Comparison of ENCODE assay signal across 13 mouse cellular contexts in the genomic region with DNA sequence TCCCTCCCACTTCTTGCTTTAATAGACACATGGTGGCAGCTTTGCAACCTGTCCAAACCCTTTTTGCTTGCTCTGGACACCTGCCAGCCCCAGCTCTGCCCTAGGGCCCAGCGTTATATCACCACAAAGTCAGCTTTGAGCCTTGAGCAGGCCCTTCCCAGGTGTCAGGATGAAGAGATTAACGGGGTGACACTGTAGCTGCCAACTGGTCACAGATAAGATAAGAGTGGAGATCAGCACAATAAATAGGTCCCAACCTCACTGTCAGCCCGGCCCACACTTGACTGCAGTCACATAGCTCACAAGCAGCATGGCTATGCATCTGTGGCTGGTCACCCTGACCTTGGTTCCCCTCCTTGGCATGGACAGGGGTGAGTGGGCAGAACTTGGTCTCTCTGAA. TPM values are rescaled to one million over a fixed set of nuclear protein-coding genes. Genes with fewer than 3 reads are reported as not detected.
DNase-seq lines count a peak whose midpoint lies in the region; ATAC-seq lines count a peak whose summit lies in the region.
"Had no signal": no experiment of that assay in that cellular context is flagged by ENCODE, and none has a peak within 500 bp of the region (broad histone marks: within the 10 kb centered on the region; RNA-seq: fewer than 3 reads in every experiment).

Spink4 (plus strand) TSS at position 268 of the 400 bp plus-strand sequence.

- no peak within 1 kb of the TSS for H3K4me3 ChIP-seq in liver, embryonic 13.5 days (replicated peaks)
- no peak within 1 kb of the TSS for H3K4me3 ChIP-seq in forebrain, embryonic 11.5 days (ENCODE audit: low read depth, low read length)
- H3K4me3 ChIP-seq: forebrain, embryonic 10.5 days had no signal

- peak; percentile 83 for ATAC-seq in liver, embryonic 13.5 days (ENCODE audit: low read depth)
- ATAC-seq in forebrain, embryonic 11.5 days (replicated peaks; ENCODE audit: low FRiP score), result no peak
- ATAC-seq: Patski had no signal

- no peaks in the 10 kb centered on the region for H3K36me3 ChIP-seq in liver, embryonic 13.5 days
- no peaks in the 10 kb centered on the region for H3K36me3 ChIP-seq in forebrain, embryonic 11.5 days (ENCODE audit: control insufficient read depth, insufficient read depth, low read length)
- H3K36me3 ChIP-seq: forebrain, embryonic 10.5 days had no signal

- no peaks in the 10 kb centered on the region; the same call in 1 of the 2 replicates for H3K27me3 ChIP-seq in liver, embryonic 13.5 days
- H3K27me3 ChIP-seq in forebrain, embryonic 11.5 days (ENCODE audit: control insufficient read depth, insufficient read depth, low read length), result no peaks in the 10 kb centered on the region
- H3K27me3 ChIP-seq: Patski had no signal

- intact Hi-C loops in heart, postnatal 14 days (cut with DNase I), result no loop called here

- H3K4me1 ChIP-seq in liver, embryonic 13.5 days (replicated peaks), result peaks cover 15% of the 10 kb centered on the region
- H3K4me1 ChIP-seq in forebrain, embryonic 11.5 days (replicated peaks; ENCODE audit: control insufficient read depth, insufficient read depth, low read length), result no peaks in the 10 kb centered on the region
- H3K4me1 ChIP-seq: forebrain, embryonic 10.5 days had no signal

- no peaks in the 10 kb centered on the region for H3K9me3 ChIP-seq in liver, embryonic 13.5 days (replicated peaks)
- no peaks in the 10 kb centered on the region for H3K9me3 ChIP-seq in forebrain, embryonic 11.5 days (ENCODE audit: control insufficient read depth, low read length)

- WGBS in liver, embryonic 13.5 days (ENCODE audit: insufficient replicate concordance), result 12% methylated on average over 3 of the region's 3 CpGs
- WGBS in forebrain, embryonic 11.5 days, result 74% methylated on average over 3 of the region's 3 CpGs

- no peak within 1 kb of the TSS for H3K4me2 ChIP-seq in liver, embryonic 13.5 days
- no peak within 1 kb of the TSS for H3K4me2 ChIP-seq in forebrain, embryonic 11.5 days (ENCODE audit: low read depth, low read length, severe bottlenecking)

- DNase-seq in urinary bladder, postnatal 14 days (ENCODE audit: low spot score), result peak; percentile 15
- DNase-seq in urinary bladder, adult 18-20 months (ENCODE audit: low spot score in 2 of 2), result no peak
- DNase-seq in heart, postnatal 14 days, result peak; percentile 16 to 31
- DNase-seq in liver, embryonic 13.5 days, result peak; percentile 8
- DNase-seq in testis, postnatal 14 days (ENCODE audit: low spot score), result peak; percentile 24
- DNase-seq in embryo, embryonic 11 days, result no peak
- no peak for DNase-seq in right cerebral cortex, postnatal 36 days (ENCODE audit: low spot score in 2 of 2)
- no peak for DNase-seq in forebrain, embryonic 11.5 days (ENCODE audit: low spot score)
- DNase-seq: cerebellum, adult 11 months had no signal

- no peak within 1 kb of the TSS for H3K27ac ChIP-seq in liver, embryonic 13.5 days
- H3K27ac ChIP-seq in forebrain, embryonic 11.5 days (ENCODE audit: low read depth, low read length), result no peak within 1 kb of the TSS
- H3K27ac ChIP-seq: forebrain, embryonic 10.5 days had no signal

- H3K9ac ChIP-seq in liver, embryonic 13.5 days, result no peak within 1 kb of the TSS
- no peak within 1 kb of the TSS for H3K9ac ChIP-seq in forebrain, embryonic 11.5 days (ENCODE audit: low read length)

RNA-seq across cellular contexts. Expression of gene Spink4, which starts in this region (rescaled TPM):
- total RNA-seq in heart, postnatal 14 days (2021), result under 1 TPM in 1 of 2 experiments, not detected in 1; 0.90 TPM
- polyA plus RNA-seq in liver, embryonic 13.5 days (2015; fragmentation: Nextera tagmentation; extraction: Ambion mirVana), result 0.39 and 0.44 TPM in 2 replicates
- polyA plus RNA-seq in forebrain, embryonic 11.5 days (2014; fragmentation: Nextera tagmentation; extraction: Ambion mirVana), result not detected in 2 replicates
- polyA plus RNA-seq: forebrain, embryonic 10.5 days; neural tube, embryonic 14.5 days; Patski; urinary bladder, adult 2 months had no signal

Comparison
In these comparisons a context has a peak if more than half of its experiments do, and no peak if none do; other contexts are left out.
1. DNase-seq: peak in urinary bladder, postnatal 14 days (single experiment) and testis, postnatal 14 days (single experiment); none in urinary bladder, adult 18-20 months (0 of 2), embryo, embryonic 11 days (single experiment), right cerebral cortex, postnatal 36 days (0 of 2) and forebrain, embryonic 11.5 days (single experiment).
2. Peak in DNase-seq in heart, postnatal 14 days; RNA of the gene not detected or under 1 TPM.
3. Peak in DNase-seq and ATAC-seq in liver, embryonic 13.5 days; RNA of the gene not detected or under 1 TPM.